Mouse (Mus musculus): ENCODE measurements around the gene Cdh13. TPM values are rescaled to one million over a fixed set of nuclear protein-coding genes. Genes with fewer than 3 reads are reported as not detected.
"Not testable (repeated sequence)": the region's sequence is repeated elsewhere in the genome, so short reads cannot be mapped to it uniquely, and the experiment has no call there.

The Cdh13 gene
- polyA plus RNA-seq, 1 experiment from 2014 or later: 50.0 TPM

DNA sequence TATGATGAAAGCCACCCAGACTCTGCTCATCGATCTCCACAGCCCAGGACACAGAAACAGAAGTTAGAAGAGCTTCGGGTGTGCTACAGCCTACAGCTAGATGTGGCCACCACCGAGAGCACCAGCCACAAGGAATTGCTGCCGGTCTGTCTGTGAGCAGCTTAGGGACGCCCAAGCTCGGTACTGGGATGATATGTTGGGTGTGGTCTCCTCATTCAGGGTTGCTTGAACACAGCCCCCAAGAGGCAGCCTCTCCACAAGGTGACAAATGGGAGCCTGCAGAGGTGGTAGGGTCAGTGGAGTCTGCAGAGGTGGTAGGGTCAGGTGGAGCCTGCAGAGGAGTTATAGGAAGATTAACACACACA, 1070.1 kb downstream of the Cdh13 start:
- 76% methylated on average over 6 of the region's 6 CpGs for WGBS
- peaks cover 21% of the 10 kb centered on the region for H3K36me3 ChIP-seq
- no peak overlapping the region for H3K9ac ChIP-seq

GRCm38 (mm10) chr8:119356631-119357030, 1073.1 kb downstream of the Cdh13 start:
- ATAC-seq (ENCODE audit: extremely low read depth, insufficient number of reproducible peaks, low FRiP score, low TSS enrichment); H3K27ac ChIP-seq (replicated peaks): not testable (repeated sequence)
- WGBS: 61% methylated on average over 5 of the region's 5 CpGs

More for the DNA sequence above, 1070.1 kb downstream of the Cdh13 start:
- no peak overlapping the region for H3K4me3 ChIP-seq
- H3K4me2 ChIP-seq: no peak overlapping the region
- no peak for ATAC-seq (ENCODE audit: extremely low read depth, insufficient number of reproducible peaks, low FRiP score, low TSS enrichment)
- no peaks in the 10 kb centered on the region for H3K9me3 ChIP-seq
- no peaks in the 10 kb centered on the region for H3K27me3 ChIP-seq (replicated peaks)
- 0 out of 2 replicates have a peak, but pooled peaks cover 7% of the 10 kb centered on the region for H3K4me1 ChIP-seq
- H3K27ac ChIP-seq (replicated peaks): no peak overlapping the region

GRCm38 (mm10) chr8:119358175-119358574, 1074.6 kb downstream of the Cdh13 start:
- 73% methylated on average over 7 of the region's 7 CpGs for WGBS
- no peak overlapping the region for H3K9ac ChIP-seq
- H3K27ac ChIP-seq (replicated peaks): no peak overlapping the region
- no peak for ATAC-seq (ENCODE audit: extremely low read depth, insufficient number of reproducible peaks, low FRiP score, low TSS enrichment)
- H3K4me3 ChIP-seq: no peak overlapping the region
- no peaks in the 10 kb centered on the region for H3K9me3 ChIP-seq
- no peaks in the 10 kb centered on the region for H3K27me3 ChIP-seq (replicated peaks)
- no peaks in the 10 kb centered on the region for H3K36me3 ChIP-seq
- 0 out of 2 replicates have a peak, but pooled peaks cover 5% of the 10 kb centered on the region for H3K4me1 ChIP-seq
- no peak overlapping the region for H3K4me2 ChIP-seq

More at GRCm38 (mm10) chr8:119356631-119357030, 1073.1 kb downstream of the Cdh13 start:
- H3K4me3 ChIP-seq; H3K36me3 ChIP-seq; H3K9me3 ChIP-seq; H3K9ac ChIP-seq; H3K27me3 ChIP-seq (replicated peaks); H3K4me2 ChIP-seq; H3K4me1 ChIP-seq: not testable (repeated sequence)

- Histone ChIP-seq H3K9me3 (no peaks in the 10 kb centered on the region), H3K27me3 (replicated peaks) (no peaks in the 10 kb centered on the region), H3K4me1 (no peaks in the 10 kb centered on the region), H3K36me3 (no peaks in the 10 kb centered on the region), H3K4me3 (no peak overlapping the region), H3K4me2 (no peak overlapping the region), H3K27ac (replicated peaks) (no peak overlapping the region), H3K9ac (no peak overlapping the region)
- 37% methylated on average over 14 of the region's 14 CpGs for WGBS
- no peak for ATAC-seq (ENCODE audit: extremely low read depth, insufficient number of reproducible peaks, low FRiP score, low TSS enrichment)
Measured at GRCm38 (mm10) chr8:119358836-119359235, 1075.3 kb downstream of the Cdh13 start.

DNA sequence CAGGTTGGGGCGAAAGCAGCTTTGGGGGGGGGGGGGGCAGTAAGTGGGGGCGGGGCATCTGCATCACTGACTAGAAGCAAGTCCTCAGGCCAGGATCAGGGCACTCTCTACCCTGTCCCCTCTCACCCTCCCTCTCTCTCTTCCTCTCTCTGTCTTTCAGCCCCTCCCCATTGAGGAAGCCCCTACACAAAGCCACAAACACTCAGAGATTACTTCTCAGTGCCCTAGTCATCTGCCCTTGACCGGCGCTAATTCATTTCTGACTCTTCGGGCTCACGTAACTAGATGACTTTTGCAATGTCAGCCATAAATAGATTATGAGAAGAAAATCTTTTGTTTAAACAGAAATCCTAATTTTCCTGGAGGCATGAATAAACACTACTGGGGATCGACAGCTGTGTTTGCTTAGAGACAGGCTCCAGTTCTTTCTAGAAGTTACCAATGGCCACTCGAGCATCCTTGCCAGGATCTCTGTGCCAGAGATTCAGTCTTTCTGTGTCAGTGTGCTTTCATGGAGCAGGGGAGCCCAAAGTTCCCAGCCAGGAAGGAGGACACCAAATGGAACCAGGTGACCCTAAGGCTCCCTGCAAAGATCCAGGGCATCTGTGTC, 1077.3 kb downstream of the Cdh13 start:
- no peak for ATAC-seq (ENCODE audit: extremely low read depth, insufficient number of reproducible peaks, low FRiP score, low TSS enrichment)
- Histone ChIP-seq H3K4me3 (no peak overlapping the region), H3K9ac (no peak overlapping the region), H3K27me3 (replicated peaks) (no peaks in the 10 kb centered on the region), H3K36me3 (no peaks in the 10 kb centered on the region), H3K4me2 (no peak overlapping the region), H3K9me3 (no peaks in the 10 kb centered on the region), H3K4me1 (no peaks in the 10 kb centered on the region), H3K27ac (replicated peaks) (no peak overlapping the region)
- WGBS: 64% methylated on average over 8 of the region's 8 CpGs
